Mouse (Mus musculus): ENCODE measurements around the gene 4430402I18Rik. TPM values are rescaled to one million over a fixed set of nuclear protein-coding genes. Genes with fewer than 3 reads are reported as not detected.

Gene 4430402I18Rik
- total RNA-seq, 2 experiments from 2014 or later: 0.21 TPM; not detected in 1

Other genes with a start within 250 kb of the 4430402I18Rik start
- 0.10 TPM in 1 of 2 replicates, not detected in the other for gene Slc1a1, start 132.8 kb downstream of the 4430402I18Rik start, total RNA-seq (2015)
- not detected in 2 replicates for gene Slc1a1, start 132.8 kb downstream of the 4430402I18Rik start, total RNA-seq (2017)
- gene Plpp6, start 3.8 kb downstream of the 4430402I18Rik start, total RNA-seq (2015): 11.4 and 13.7 TPM in 2 replicates
- gene Plpp6, start 3.8 kb downstream of the 4430402I18Rik start, total RNA-seq (2017): 5.5 and 5.9 TPM in 2 replicates
- 28.5 and 45.0 TPM in 2 replicates for gene Cdc37l1, start 22.6 kb upstream of the 4430402I18Rik start, total RNA-seq (2015)
- 31.0 and 48.1 TPM in 2 replicates for gene Cdc37l1, start 22.6 kb upstream of the 4430402I18Rik start, total RNA-seq (2017)
- 41.5 and 50.1 TPM in 2 replicates for gene Ak3, start 80.2 kb upstream of the 4430402I18Rik start, total RNA-seq (2015)
- gene Ak3, start 80.2 kb upstream of the 4430402I18Rik start, total RNA-seq (2017): 22.3 and 29.4 TPM in 2 replicates
- 29.0 and 36.9 TPM in 2 replicates for gene Rcl1, start 133.6 kb upstream of the 4430402I18Rik start, total RNA-seq (2015)
- gene Rcl1, start 133.6 kb upstream of the 4430402I18Rik start, total RNA-seq (2017): 55.3 and 76.6 TPM in 2 replicates